Mouse (Mus musculus) bone marrow macrophage, adult 2 months (primary cell): Measurements from ENCODE around the gene Kif13a.

Experiments
- CTCF ChIP-seq: IDR thresholded peaks from 2 replicates; pipeline ENCODE4 v1.5.1; 2012; ENCODE audit warnings: low read depth, mild to moderate bottlenecking, low read length, moderate library complexity
- POLR2A ChIP-seq: IDR thresholded peaks from 2 replicates; pipeline ENCODE4 v1.6.1; 2012; ENCODE audit warnings: mild to moderate bottlenecking, low read depth, low read length, borderline replicate concordance

- no peak for TF ChIP-seq CTCF
- no peak for TF ChIP-seq POLR2A
These were observed 107.5 kb downstream of the Kif13a start for GRCm38 (mm10) chr13:46822200-46822599.
